Mouse (Mus musculus) ES-E14 (cell line): ENCODE results near the gene Gm10428. TPM values are rescaled to one million over a fixed set of nuclear protein-coding genes. Genes with fewer than 3 reads are reported as not detected.

Experiments used
- DNase-seq: peaks from one replicate; pipeline ENCODE4 v3.0.0-alpha.2; 2013; ENCODE audit warnings: low read depth, low spot score
- H3K27ac ChIP-seq: 2 replicates; pipeline ENCODE4 v1.5.1; 2012; ENCODE audit warnings: low read depth, mild to moderate bottlenecking, low read length, moderate library complexity, mixed read lengths; ENCODE audit not compliant: poor library complexity, insufficient read depth, severe bottlenecking
- H3K36me3 ChIP-seq: 2 replicates; pipeline ENCODE4 v1.6.1; 2012; ENCODE audit warnings: mild to moderate bottlenecking, low read length, moderate library complexity, mixed read lengths; ENCODE audit not compliant: control insufficient read depth, poor library complexity, insufficient read depth, severe bottlenecking
- H3K4me1 ChIP-seq, 2 experiments: fragments of 150-350 bp in 1 of 2; sonication (generic) in 1 of 2; 2 replicates each; pipeline ENCODE4 v1.6.1; 2012; ENCODE audit warnings: low read length in 2 of 2, mild to moderate bottlenecking in 1 of 2, mixed read lengths in 1 of 2; ENCODE audit not compliant: control insufficient read depth in 2 of 2, insufficient read depth in 2 of 2, poor library complexity in 1 of 2
- H3K4me3 ChIP-seq, 2 experiments: fragments of 150-350 bp in 1 of 2; sonication (generic) in 1 of 2; 2 replicates each; pipeline ENCODE4 v1.5.1; 2012; ENCODE audit warnings: low read length in 2 of 2, low read depth in 1 of 2, mild to moderate bottlenecking in 1 of 2, mixed read lengths in 1 of 2; ENCODE audit not compliant: insufficient read depth in 1 of 2, poor library complexity in 1 of 2, severe bottlenecking in 1 of 2
- H3K9ac ChIP-seq: 2 replicates; pipeline ENCODE4 v1.6.1; 2012; ENCODE audit warnings: low read depth, mild to moderate bottlenecking, low read length, mixed read lengths; ENCODE audit not compliant: poor library complexity, insufficient read depth, severe bottlenecking
- H3K9me3 ChIP-seq: fragments of 150-350 bp; sonication (generic); 2 replicates; pipeline ENCODE4 v1.6.1; 2012; ENCODE audit warnings: low read depth, mild to moderate bottlenecking, low read length; ENCODE audit not compliant: control insufficient read depth, insufficient read depth
- CHD2 ChIP-seq: IDR thresholded peaks from 2 replicates; pipeline ENCODE4 v1.6.1; 2014; ENCODE audit warnings: mild to moderate bottlenecking, low read depth, low read length, inconsistent platforms
- HCFC1 ChIP-seq: IDR thresholded peaks from 2 replicates; pipeline ENCODE4 v1.6.1; 2012; ENCODE audit warnings: low read length, inconsistent platforms, borderline replicate concordance; ENCODE audit not compliant: insufficient read depth
- MAFK ChIP-seq: IDR thresholded peaks from 2 replicates; pipeline ENCODE4 v1.6.1; 2014; ENCODE audit warnings: mild to moderate bottlenecking, low read depth, low read length, inconsistent platforms; ENCODE audit not compliant: insufficient read depth
- ZC3H11A ChIP-seq: IDR thresholded peaks from 2 replicates; pipeline ENCODE4 v1.6.1; 2012; ENCODE audit warnings: low read depth, mild to moderate bottlenecking, inconsistent platforms, low read length, borderline replicate concordance
- ZNF384 ChIP-seq: IDR thresholded peaks from 2 replicates; pipeline ENCODE4 v1.6.1; 2012; ENCODE audit warnings: low read depth, low read length, inconsistent platforms
- in situ Hi-C, 2 experiments: fragments of 600-800 bp; cut with MboI; formaldehyde crosslinking; loops; one replicate each; pipeline ENCODE4 v1.15.1; 2025; ENCODE audit warnings: low sequenced_read_pairs in 2 of 2, inconsistent platforms in 1 of 2; ENCODE audit not compliant: unreplicated experiment in 2 of 2
- total RNA-seq: library from RNA; depleted of rRNA; stranded (reverse); fragments of 300-350 nt; gene quantifications from 2 replicates; pipeline ENCODE4 v1.2.3, GENCODE M21; 2012; rRNA removed

Gene Gm10428
- total RNA-seq, result not detected in 2 replicates

DNA sequence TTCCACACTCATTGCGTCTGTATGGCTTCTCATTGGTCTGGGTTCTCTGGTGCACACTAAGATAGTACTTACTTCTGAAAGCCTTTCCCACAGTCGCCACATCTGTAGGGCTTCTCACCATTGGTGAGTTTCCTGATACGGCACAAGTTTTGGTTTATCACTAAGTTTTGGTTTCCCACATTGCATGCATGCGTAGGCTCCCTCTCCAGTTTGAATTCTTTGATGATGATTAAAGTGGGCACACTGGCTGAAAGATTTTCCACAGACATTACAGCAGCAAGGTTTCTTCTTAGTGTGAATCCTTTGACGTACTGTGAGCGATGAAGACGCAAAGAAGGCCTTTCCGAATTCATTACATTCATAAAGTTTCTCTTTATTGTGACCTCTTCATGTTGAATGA is at the start of gene Gm10428:
TSS of gene Gm10428 (plus strand) at position 321 of the 400 bp plus-strand sequence.
- no peak for DNase-seq
- Histone ChIP-seq H3K4me1 (0 out of 4 replicates have a peak, but pooled peaks cover 0 to 3% of the 10 kb centered on the region in 2 experiments), H3K36me3 (no peaks in the 10 kb centered on the region), H3K27ac (no peak within 1 kb of the TSS), H3K4me3 (no peak within 1 kb of the TSS), H3K9ac (no peak within 1 kb of the TSS), H3K9me3 (no peaks in the 10 kb centered on the region)
- TF ChIP-seq CHD2 (no peak), HCFC1 (no peak), ZC3H11A (no peak), ZNF384 (no peak), MAFK (no peak)
- in situ Hi-C loops, result loop anchor here (10.0 to 25.0 kb wide), 2 partner anchors 162 to 385 kb away; partner anchors contain the start of gene Pmp22 (in 1 of the 2)

GRCm38 (mm10) chr11:62706141-62706540 is 46.8 kb upstream of the Gm10428 start:
- H3K9me3 ChIP-seq, result no peaks in the 10 kb centered on the region
- no peak overlapping the region for H3K27ac ChIP-seq
- H3K4me1 ChIP-seq, result no peaks in the 10 kb centered on the region
- in situ Hi-C loops, result no loop called here
- H3K9ac ChIP-seq, result no peak overlapping the region
- H3K36me3 ChIP-seq, result no peaks in the 10 kb centered on the region
- no peak for DNase-seq
- no peak overlapping the region for H3K4me3 ChIP-seq
- TF ChIP-seq ZC3H11A, result no peak

DNA sequence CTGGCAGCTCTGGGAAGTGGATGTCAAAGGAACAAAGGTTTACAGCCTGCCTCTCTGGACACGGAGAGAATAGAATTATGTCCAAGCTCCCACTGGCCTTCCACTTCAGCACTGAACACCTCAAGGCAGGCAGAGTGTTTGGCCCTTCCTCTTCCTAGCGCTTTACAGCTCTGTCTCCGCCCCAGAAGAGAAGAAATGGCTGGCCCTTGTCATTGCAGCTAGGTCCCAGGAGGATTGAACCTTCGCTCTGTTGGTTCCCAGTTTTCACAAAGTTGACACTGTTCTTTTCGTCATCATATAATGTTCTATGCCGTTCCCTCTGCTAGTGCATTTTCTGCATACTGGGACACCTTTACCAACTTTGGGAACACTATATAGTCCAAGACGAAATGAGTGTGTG is 44.6 kb upstream of the Gm10428 start:
- in situ Hi-C loops, result no loop called here
- Histone ChIP-seq H3K4me3 (no peak overlapping the region), H3K9ac (no peak overlapping the region), H3K36me3 (no peaks in the 10 kb centered on the region), H3K4me1 (no peaks in the 10 kb centered on the region), H3K27ac (no peak overlapping the region), H3K9me3 (no peaks in the 10 kb centered on the region)
- DNase-seq, result no peak
- no peak for TF ChIP-seq ZC3H11A
- TF ChIP-seq ZNF384, result no peak
- no peak for TF ChIP-seq MAFK
- TF ChIP-seq HCFC1, result no peak
- TF ChIP-seq CHD2, result no peak

DNA sequence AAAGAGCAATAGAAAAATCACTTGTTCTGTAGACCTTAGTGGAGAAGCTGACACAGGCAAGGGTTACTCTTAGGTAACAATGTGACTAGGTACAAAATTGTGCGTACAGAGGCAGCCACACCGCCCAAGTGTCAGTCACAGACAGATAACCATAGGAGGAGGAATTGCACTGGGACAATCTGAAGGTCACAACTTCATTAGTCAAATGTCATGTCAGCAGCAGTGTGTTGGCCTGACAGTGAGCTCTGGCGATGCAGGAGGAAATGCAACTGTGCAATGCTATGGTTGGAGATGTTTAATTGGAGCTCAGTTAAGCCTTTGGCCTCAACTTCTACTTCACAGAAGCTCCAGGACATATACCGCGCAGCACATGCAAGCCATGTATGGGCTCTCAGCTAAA is 42.2 kb upstream of the Gm10428 start:
- H3K27ac ChIP-seq, result no peak overlapping the region
- in situ Hi-C loops, result no loop called here
- no peaks in the 10 kb centered on the region for H3K36me3 ChIP-seq

GRCm38 (mm10) chr11:62728276-62728675 is 24.6 kb upstream of the Gm10428 start:
- in situ Hi-C loops, result no loop called here
- no peak overlapping the region for H3K4me3 ChIP-seq
- no peak overlapping the region for H3K9ac ChIP-seq
- TF ChIP-seq HCFC1 (no peak), ZNF384 (no peak), ZC3H11A (no peak), MAFK (no peak), CHD2 (no peak)
- DNase-seq, result no peak
- H3K27ac ChIP-seq, result no peak overlapping the region
- no peaks in the 10 kb centered on the region for H3K36me3 ChIP-seq
- H3K9me3 ChIP-seq, result no peaks in the 10 kb centered on the region
- 0 out of 4 replicates have a peak, but pooled peaks cover 0 to 2% of the 10 kb centered on the region in 2 experiments for H3K4me1 ChIP-seq

More for the DNA sequence above, 42.2 kb upstream of the Gm10428 start:
- no peak overlapping the region for H3K9ac ChIP-seq
- no peaks in the 10 kb centered on the region for H3K9me3 ChIP-seq
- no peak for TF ChIP-seq HCFC1
- TF ChIP-seq ZC3H11A, result no peak
- TF ChIP-seq MAFK, result no peak
- TF ChIP-seq ZNF384, result no peak
- no peak for DNase-seq
- H3K4me3 ChIP-seq, result no peak overlapping the region
- no peaks in the 10 kb centered on the region for H3K4me1 ChIP-seq
